Mouse (Mus musculus) kidney, postnatal 0 days (tissue): ENCODE results near the gene Gdf15. TPM values are rescaled to one million over a fixed set of nuclear protein-coding genes. Genes with fewer than 3 reads are reported as not detected.
A peak's percentile ranks its signal among the peaks of the same experiment; 100 is the strongest.

Experiments used
- ATAC-seq: fragments of 200-750 bp; cut with Nextera tagmentation; replicated peaks from 2 replicates; pipeline ENCODE4 v1.8.0; 2017; ENCODE audit warnings: low read depth, moderate number of reproducible peaks, moderate TSS enrichment, moderate library complexity; ENCODE audit not compliant: low FRiP score
- DNase-seq: peaks from one replicate; pipeline ENCODE4 v3.0.0-alpha.2; 2016; ENCODE audit warnings: low spot score
- H3K27ac ChIP-seq: fragments of 300-500 bp; sonication (generic); 2 replicates; pipeline ENCODE4 v1.5.1; 2014; ENCODE audit warnings: mild to moderate bottlenecking
- H3K27me3 ChIP-seq: fragments of 300-500 bp; sonication (generic); 2 replicates; pipeline ENCODE4 v1.6.1; 2014; ENCODE audit warnings: low read length, mixed read lengths; ENCODE audit not compliant: insufficient read depth
- H3K36me3 ChIP-seq: fragments of 300-500 bp; sonication (generic); 2 replicates; pipeline ENCODE4 v1.6.1; 2014; ENCODE audit warnings: low read length, mixed read lengths; ENCODE audit not compliant: insufficient read depth
- H3K4me1 ChIP-seq: fragments of 300-500 bp; sonication (generic); replicated peaks from 2 replicates; pipeline ENCODE4 v1.6.1; 2014; ENCODE audit warnings: antibody characterized with exemption, low read length, mixed read lengths; ENCODE audit not compliant: insufficient read depth
- H3K4me2 ChIP-seq: fragments of 300-500 bp; sonication (generic); 2 replicates; pipeline ENCODE4 v1.6.1; 2014; ENCODE audit warnings: mild to moderate bottlenecking, low read length, moderate library complexity, mixed read lengths
- H3K4me3 ChIP-seq: fragments of 300-500 bp; sonication (generic); replicated peaks from 2 replicates; pipeline ENCODE4 v1.5.1; 2014; ENCODE audit warnings: low read depth, low read length
- H3K9ac ChIP-seq: fragments of 300-500 bp; sonication (generic); 2 replicates; pipeline ENCODE4 v1.6.1; 2014; ENCODE audit warnings: low read depth, low read length
- H3K9me3 ChIP-seq: fragments of 300-500 bp; sonication (generic); replicated peaks from 2 replicates; pipeline ENCODE4 v1.6.1; 2016; ENCODE audit warnings: low read length, inconsistent platforms, mixed read lengths
- CTCF ChIP-seq: IDR thresholded peaks from 2 replicates; pipeline ENCODE4 v1.5.1; 2016; ENCODE audit warnings: antibody characterized with exemption, low read depth, mild to moderate bottlenecking, moderate library complexity
- WGBS: fragments of 180-500 bp; shearing (Covaris S2); extraction: QIAGEN DNeasy Blood & Tissue Kit; methylation state at CpG from one replicate; pipeline ENCODE4 v1.1.7; 2014; 5-methylcytosine and 5-hydroxymethylcytosine counted together
- polyA plus RNA-seq: library from polyadenylated mRNA; unstranded; fragments of >200 nt; fragmentation: Nextera tagmentation; extraction: Ambion mirVana; gene quantifications from 2 replicates; pipeline ENCODE4 v1.2.1, GENCODE M21; 2015

Gdf15 gene
- polyA plus RNA-seq, 1 experiment from 2014 or later = 3.2 TPM

DNA sequence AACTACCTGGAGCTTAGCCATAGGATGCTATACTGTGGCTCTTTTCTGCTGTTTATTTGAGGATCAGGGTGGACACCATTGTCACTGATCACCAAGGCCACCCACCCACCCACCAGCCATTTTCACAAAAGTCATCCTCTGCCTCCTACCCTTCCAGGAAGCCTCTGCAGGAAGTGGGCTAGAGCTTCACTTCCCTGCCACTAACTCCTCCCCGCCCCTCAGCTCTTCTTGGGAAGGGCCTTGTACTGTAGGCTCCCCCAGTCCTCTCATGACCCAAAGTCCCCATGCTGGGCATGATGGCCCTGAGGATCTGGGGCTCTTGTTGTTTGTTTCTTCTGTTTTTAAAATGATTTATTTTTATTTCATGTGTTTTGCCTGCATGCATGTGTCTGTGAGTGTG lies 43.1 kb upstream of the Gdf15 start:
- peaks cover 18% of the 10 kb centered on the region for H3K36me3 ChIP-seq
- no peaks in the 10 kb centered on the region for H3K9me3 ChIP-seq
- no peaks in the 10 kb centered on the region for H3K27me3 ChIP-seq
- no peak for DNase-seq
- 80% methylated on average over 1 of the region's 1 CpGs for WGBS
- ATAC-seq = no peak
- peak overlapping the region; percentile 96; the same call in 1 of the 2 replicates for H3K27ac ChIP-seq
- no peak overlapping the region for H3K4me2 ChIP-seq
- H3K4me1 ChIP-seq = peaks cover 18% of the 10 kb centered on the region
- no peak overlapping the region for H3K4me3 ChIP-seq
- no peak for TF ChIP-seq CTCF
- no peak overlapping the region for H3K9ac ChIP-seq

DNA sequence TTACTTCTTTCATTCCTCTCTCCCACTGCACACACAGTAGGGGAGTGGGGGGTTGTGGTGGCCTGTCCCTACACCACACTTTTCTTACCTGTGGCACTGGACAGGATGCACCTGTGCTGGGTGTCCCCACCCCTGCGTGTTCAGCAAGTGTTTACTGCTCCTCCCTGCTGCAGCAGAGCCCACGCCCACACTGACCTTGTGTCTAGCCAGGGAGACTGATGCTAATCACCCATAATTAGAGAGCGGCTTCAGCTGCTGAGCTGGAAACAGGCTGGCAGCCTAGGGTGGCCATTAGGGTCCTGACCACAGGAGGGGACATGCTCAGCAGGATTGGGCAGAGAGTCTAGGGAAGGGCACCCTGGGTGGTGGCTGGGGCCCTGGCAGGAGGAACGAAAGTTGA lies 42.5 kb upstream of the Gdf15 start:
- DNase-seq (no peak), ATAC-seq (no peak)
- TF ChIP-seq CTCF = no peak
- 53% methylated on average over 4 of the region's 4 CpGs for WGBS
- H3K36me3 ChIP-seq = peaks cover 17% of the 10 kb centered on the region
- H3K4me2 ChIP-seq = no peak overlapping the region
- peak overlapping the region; percentile 96 for H3K27ac ChIP-seq
- no peaks in the 10 kb centered on the region for H3K27me3 ChIP-seq
- no peaks in the 10 kb centered on the region for H3K9me3 ChIP-seq
- peaks cover 18% of the 10 kb centered on the region for H3K4me1 ChIP-seq
- no peak overlapping the region for H3K4me3 ChIP-seq
- H3K9ac ChIP-seq = 0 out of 2 replicates have a peak overlapping the region, but pooled peaks have one; percentile 67

DNA sequence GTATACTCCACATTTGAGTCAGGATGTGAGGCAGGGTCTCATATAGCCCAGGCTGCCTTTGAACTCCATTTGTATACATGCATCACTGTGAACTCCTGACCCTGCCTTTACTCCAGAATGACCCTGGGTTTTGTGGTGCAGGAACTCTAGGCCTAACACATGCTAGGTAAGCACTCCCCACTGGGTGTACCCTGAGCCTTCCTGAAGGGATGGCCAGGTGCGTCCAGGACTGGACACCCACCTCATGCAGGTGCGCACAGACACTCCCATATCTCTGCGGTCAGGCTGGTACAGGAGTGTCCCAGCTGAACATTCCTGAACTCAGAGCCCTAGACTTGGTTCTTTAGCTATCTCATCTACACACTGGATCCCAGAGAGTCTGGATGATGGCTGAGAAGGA lies 41.9 kb upstream of the Gdf15 start:
- H3K9ac ChIP-seq = peak overlapping the region; percentile 67; the same call in 1 of the 2 replicates
- TF ChIP-seq CTCF = no peak
- ATAC-seq (no peak), DNase-seq (no peak)
- no peaks in the 10 kb centered on the region for H3K27me3 ChIP-seq
- H3K27ac ChIP-seq = peak overlapping the region; percentile 96
- no peaks in the 10 kb centered on the region for H3K9me3 ChIP-seq
- H3K36me3 ChIP-seq = peaks cover 11% of the 10 kb centered on the region
- H3K4me3 ChIP-seq = peak overlapping the region; percentile 60
- H3K4me2 ChIP-seq = peak overlapping the region; percentile 53
- WGBS = 79% methylated on average over 3 of the region's 3 CpGs
- H3K4me1 ChIP-seq = peaks cover 18% of the 10 kb centered on the region

DNA sequence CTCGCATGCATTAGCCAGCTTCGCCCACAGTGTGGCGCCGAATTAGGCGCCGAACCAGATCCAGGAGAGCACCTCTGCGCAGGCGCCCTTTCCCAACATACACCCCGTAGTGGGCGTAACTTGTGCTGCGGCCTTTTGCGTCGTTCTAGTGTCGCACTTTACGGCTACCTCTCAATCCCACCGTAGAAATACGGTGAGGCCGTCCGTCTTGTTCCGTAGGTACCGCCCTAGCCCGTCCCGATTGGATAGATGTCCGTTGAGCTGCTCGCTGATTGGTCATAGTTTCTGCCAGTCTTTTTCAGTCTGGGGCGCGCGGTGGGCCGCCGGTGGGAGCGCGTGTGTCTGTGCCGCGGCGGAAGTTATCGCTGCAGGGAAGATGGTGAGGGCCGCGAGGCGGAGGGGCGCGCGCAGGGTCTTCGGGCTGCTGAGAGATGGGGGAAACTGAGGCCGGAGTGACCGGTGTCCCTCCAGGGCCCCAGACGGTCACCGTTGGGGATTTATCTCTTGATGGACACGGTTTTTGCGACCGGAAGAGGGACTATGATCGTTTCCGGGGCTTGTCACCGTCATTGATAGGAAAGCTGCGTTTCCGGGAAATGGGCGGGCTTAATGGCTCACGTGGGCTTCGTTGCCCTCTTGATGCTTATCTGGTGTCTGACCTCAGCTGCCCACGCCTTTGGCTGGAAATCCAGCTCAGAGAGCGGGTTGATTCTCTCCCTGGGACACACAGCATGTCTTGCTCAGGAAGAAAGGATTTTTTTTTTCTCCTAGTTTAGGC lies 41.0 kb upstream of the Gdf15 start, which contains the start of gene Lsm4:
Gene Lsm4 (plus strand): TSS at position 170 of the 778 bp plus-strand sequence.
- no peaks in the 10 kb centered on the region for H3K27me3 ChIP-seq
- H3K27ac ChIP-seq = peak within 1 kb of the TSS; percentile 96
- peaks cover 4% of the 10 kb centered on the region for H3K36me3 ChIP-seq
- H3K4me3 ChIP-seq = peak within 1 kb of the TSS; percentile 60
- H3K9ac ChIP-seq = peak within 1 kb of the TSS; percentile 67
- H3K4me1 ChIP-seq = peaks cover 18% of the 10 kb centered on the region
- ATAC-seq (peak; percentile 96), DNase-seq (peak; percentile 100)
- peak; percentile 89 for TF ChIP-seq CTCF
- no peaks in the 10 kb centered on the region for H3K9me3 ChIP-seq
- WGBS = under 1% methylated on average over 60 of the region's 60 CpGs
- peak within 1 kb of the TSS; percentile 53 for H3K4me2 ChIP-seq

DNA sequence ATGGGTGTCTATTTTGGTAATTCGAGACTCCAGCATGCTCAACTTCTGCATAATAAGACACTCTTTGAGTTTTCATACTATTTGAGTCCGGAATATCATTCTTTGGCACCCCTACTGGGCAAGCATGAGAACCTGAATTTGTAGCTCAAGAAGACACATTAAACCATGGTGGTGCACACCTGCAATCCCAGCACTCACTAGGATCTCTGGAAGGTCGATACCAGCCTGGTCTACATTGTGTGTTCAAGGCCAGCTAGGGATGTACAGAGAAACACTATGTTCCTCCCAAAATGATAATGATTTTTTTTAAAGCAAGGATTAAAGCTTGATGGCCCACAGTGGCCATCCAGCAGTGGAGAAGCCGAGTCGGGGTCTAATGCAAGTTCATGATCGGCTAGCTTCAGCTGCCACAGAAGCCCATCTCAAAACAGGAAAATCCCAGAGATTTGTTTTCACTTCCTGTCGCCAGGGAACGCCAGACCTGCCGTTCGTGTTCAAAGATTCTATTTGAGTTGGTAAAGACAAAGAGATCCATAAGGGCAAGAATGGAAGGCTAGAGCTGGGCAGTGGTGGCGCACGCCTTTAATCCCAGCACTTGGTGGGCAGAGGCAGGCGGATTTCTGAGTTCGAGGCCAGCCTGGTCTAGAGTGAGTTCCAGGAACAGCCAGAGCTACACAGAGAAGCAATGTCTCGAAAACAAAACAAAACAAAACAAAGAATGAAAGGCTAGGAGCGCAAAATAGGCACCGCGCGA lies 40.2 kb upstream of the Gdf15 start:
- no peaks in the 10 kb centered on the region for H3K27me3 ChIP-seq
- H3K27ac ChIP-seq = peak overlapping the region; percentile 83
- H3K4me2 ChIP-seq = peak overlapping the region; percentile 51
- no peaks in the 10 kb centered on the region for H3K9me3 ChIP-seq
- no peak for ATAC-seq
- H3K4me1 ChIP-seq = peaks cover 18% of the 10 kb centered on the region
- peaks cover 3% of the 10 kb centered on the region; the same call in 1 of the 2 replicates for H3K36me3 ChIP-seq
- peak; percentile 37; the same call in 1 of the 2 replicates for TF ChIP-seq CTCF
- 0 out of 2 replicates have a peak overlapping the region, but pooled peaks have one; percentile 9 for H3K4me3 ChIP-seq
- peak overlapping the region; percentile 24; the same call in 1 of the 2 replicates for H3K9ac ChIP-seq
- WGBS = 35% methylated on average over 19 of the region's 19 CpGs
- DNase-seq = peak; percentile 49

DNA sequence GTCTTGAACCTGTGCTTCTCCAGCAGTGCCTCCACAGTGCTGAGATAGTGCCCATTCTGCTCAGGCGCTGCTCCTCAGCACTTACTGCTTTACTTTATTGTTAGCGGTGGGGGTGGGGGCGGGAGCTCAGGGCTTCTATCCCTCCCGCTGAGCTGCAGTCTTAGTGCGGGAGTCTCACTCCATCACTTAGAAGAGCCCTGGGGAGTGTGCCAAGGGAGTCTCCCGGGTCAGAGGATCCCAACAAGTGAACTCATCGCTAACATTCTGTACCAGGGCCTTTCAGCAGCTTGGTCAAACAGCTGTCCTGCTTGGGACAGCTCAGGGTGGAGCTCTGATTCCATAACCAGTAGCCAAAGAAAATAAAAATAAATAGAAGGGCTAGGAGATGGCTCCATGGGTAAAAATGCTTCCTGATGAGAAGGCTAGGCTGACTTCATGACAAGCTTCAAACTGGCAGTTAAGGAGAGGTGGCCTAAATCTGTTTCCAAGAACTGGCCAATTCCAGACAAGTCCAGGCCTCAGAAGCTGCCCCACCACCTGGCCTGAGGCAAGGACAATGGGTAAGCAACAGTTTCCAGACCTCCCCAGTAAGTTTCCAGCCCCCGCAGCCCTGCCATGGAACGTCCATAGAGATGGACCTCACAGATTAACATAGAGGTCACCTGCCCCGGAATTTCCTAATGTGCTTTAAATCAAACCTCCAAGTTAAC lies 39.5 kb upstream of the Gdf15 start:
- Histone ChIP-seq H3K36me3 (peaks cover 3% of the 10 kb centered on the region; the same call in 1 of the 2 replicates), H3K9me3 (no peaks in the 10 kb centered on the region), H3K27me3 (no peaks in the 10 kb centered on the region), H3K4me1 (peaks cover 18% of the 10 kb centered on the region), H3K4me3 (no peak overlapping the region), H3K27ac (peak overlapping the region; percentile 83; the same call in 1 of the 2 replicates), H3K4me2 (no peak overlapping the region), H3K9ac (no peak overlapping the region)
- no peak for TF ChIP-seq CTCF
- WGBS = 60% methylated on average over 10 of the region's 10 CpGs
- no peak for ATAC-seq
- no peak for DNase-seq
